Mouse (Mus musculus) spleen, adult 2 months (tissue): ENCODE data around the gene Rmnd5b. TPM values are rescaled to one million over a fixed set of nuclear protein-coding genes. Genes with fewer than 3 reads are reported as not detected.

Experiments
- DNase-seq, 2 experiments: peaks; one replicate each; pipeline versions ENCODE4 v3.0.0 to v3.0.0-alpha.2; 2012 to 2021; ENCODE audit warnings: low spot score in 2 of 2, low read depth in 1 of 2
- H3K27ac ChIP-seq: fragments of 200-500 bp; 2 replicates; pipeline ENCODE4 v1.5.1; 2012; ENCODE audit warnings: low read length, inconsistent platforms; ENCODE audit not compliant: insufficient read depth
- H3K27me3 ChIP-seq: fragments of 200-500 bp; 2 replicates; pipeline ENCODE4 v1.6.1; 2012; ENCODE audit warnings: mild to moderate bottlenecking, moderate library complexity, low read length, inconsistent platforms; ENCODE audit not compliant: control insufficient read depth, insufficient read depth
- H3K36me3 ChIP-seq: fragments of 200-500 bp; 2 replicates; pipeline ENCODE4 v1.6.1; 2012; ENCODE audit warnings: mild to moderate bottlenecking, low read length, inconsistent platforms; ENCODE audit not compliant: control insufficient read depth, insufficient read depth
- H3K4me1 ChIP-seq: fragments of 200-500 bp; 2 replicates; pipeline ENCODE4 v1.6.1; 2011; ENCODE audit warnings: inconsistent platforms; ENCODE audit not compliant: control insufficient read depth, insufficient read depth, insufficient read length
- H3K4me3 ChIP-seq: fragments of 200-500 bp; 2 replicates; pipeline ENCODE4 v1.5.1; 2011; ENCODE audit warnings: mild to moderate bottlenecking, inconsistent platforms; ENCODE audit not compliant: insufficient read depth, insufficient read length; ENCODE audit errors: extremely low read depth
- CTCF ChIP-seq: fragments of 200-500 bp; IDR thresholded peaks from 2 replicates; pipeline ENCODE4 v1.5.1; 2011; ENCODE audit warnings: mild to moderate bottlenecking, inconsistent platforms; ENCODE audit not compliant: insufficient read depth, insufficient read length, insufficient replicate concordance; ENCODE audit errors: extremely low read depth
- POLR2A ChIP-seq: fragments of 200-500 bp; IDR thresholded peaks from 2 replicates; pipeline ENCODE4 v1.6.1; 2011; ENCODE audit warnings: low read depth, low read length, inconsistent platforms
- WGBS: fragments of 180-500 bp; shearing (Covaris S2); methylation state at CpG from one replicate; pipeline ENCODE4 v1.1.7; 2018; 5-methylcytosine and 5-hydroxymethylcytosine counted together
- polyA plus RNA-seq: library from polyadenylated mRNA; depleted of rRNA; stranded (reverse); fragments of >200 nt; gene quantifications from 2 replicates; pipeline ENCODE4 v1.2.3, GENCODE M21; 2012

Gene Rmnd5b
- polyA plus RNA-seq, 1 experiment: 71.2 TPM

DNA sequence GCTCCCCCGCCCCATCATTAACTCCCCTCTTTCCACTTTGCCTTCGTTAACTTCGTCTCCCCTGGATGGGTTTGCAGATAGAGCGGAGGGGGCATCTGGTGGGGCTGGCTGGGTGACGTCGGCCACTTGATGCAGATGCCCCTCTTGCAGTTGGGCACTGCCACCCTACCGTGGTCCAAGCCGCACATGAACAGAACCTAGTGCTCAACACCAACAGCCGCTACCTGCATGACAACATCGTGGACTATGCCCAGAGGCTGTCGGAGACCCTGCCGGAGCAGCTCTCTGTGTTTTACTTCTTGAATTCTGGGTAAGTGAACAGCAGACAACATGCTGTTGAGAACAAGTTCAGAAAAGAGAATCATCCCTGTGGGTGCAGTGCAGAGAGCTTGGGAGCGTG is 49.3 kb downstream of the Rmnd5b start:
- Histone ChIP-seq H3K4me1 (peaks cover 6% of the 10 kb centered on the region), H3K27me3 (no peaks in the 10 kb centered on the region), H3K27ac (no peak overlapping the region), H3K4me3 (no peak overlapping the region), H3K36me3 (peaks cover 4% of the 10 kb centered on the region; the same call in 1 of the 2 replicates)
- WGBS: 94% methylated on average over 13 of the region's 13 CpGs
- DNase-seq: no peak
- TF ChIP-seq CTCF (no peak), POLR2A (no peak)

GRCm38 (mm10) chr11:51585608-51586252 is 50.0 kb downstream of the Rmnd5b start:
- TF ChIP-seq CTCF (no peak), POLR2A (no peak)
- no peaks in the 10 kb centered on the region for H3K27me3 ChIP-seq
- peaks cover 6% of the 10 kb centered on the region for H3K4me1 ChIP-seq
- DNase-seq: no peak
- no peak overlapping the region for H3K27ac ChIP-seq
- H3K36me3 ChIP-seq: peaks cover 4% of the 10 kb centered on the region; the same call in 1 of the 2 replicates
- WGBS: 38% methylated on average over 8 of the region's 8 CpGs
- peak overlapping the region; percentile 76; the same call in 1 of the 2 replicates for H3K4me3 ChIP-seq

DNA sequence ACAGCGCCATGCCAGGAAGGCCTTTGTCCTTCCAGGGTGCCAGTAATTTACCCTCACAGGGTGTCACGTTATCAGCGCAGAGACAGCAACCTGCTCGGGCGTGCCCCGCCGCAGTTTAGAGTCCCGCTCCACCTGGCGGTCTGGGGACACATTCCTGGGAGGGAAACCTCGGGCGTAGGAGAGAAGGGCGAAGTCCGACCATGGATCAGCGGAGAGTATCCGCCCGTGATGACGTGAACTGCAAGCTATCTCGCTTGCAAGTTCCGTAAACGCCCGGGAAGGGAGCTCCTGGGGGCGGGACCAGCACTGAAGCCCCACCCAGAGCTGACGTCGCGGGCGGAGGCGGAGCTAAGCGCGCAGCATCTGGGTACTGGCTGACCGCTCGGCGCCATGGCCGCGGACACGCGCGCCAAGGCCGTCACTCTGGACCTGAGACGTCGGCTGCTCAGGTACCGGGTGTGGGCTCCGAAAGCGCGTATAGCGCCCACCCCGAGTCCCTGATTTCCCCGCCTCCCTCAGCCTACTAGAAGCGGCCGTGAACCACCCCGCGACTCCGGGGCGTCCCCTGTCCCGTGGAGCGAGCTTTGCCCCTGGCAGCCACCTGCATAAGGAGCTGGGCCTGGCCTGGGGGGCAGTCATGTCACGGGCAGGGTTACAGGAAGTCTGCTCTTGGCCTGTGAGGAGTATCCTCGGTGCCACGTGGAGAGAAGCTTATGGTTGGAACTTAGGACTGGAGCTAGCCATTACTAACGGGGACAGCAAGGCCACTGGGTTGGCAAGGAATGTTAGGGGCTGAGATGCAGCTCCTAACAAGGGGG is 51.1 kb downstream of the Rmnd5b start, which contains the start of gene Phykpl:
TSS of gene Phykpl (plus strand) at position 327 of the 818 bp plus-strand sequence.
- TF ChIP-seq CTCF: no peak
- TF ChIP-seq POLR2A: peak; percentile 95; the same call in 1 of the 2 replicates
- peak within 1 kb of the TSS; percentile 96 for H3K27ac ChIP-seq
- H3K27me3 ChIP-seq: no peaks in the 10 kb centered on the region
- WGBS: under 1% methylated on average over 59 of the region's 59 CpGs
- H3K4me1 ChIP-seq: peaks cover 6% of the 10 kb centered on the region
- peak within 1 kb of the TSS; percentile 76 for H3K4me3 ChIP-seq
- peaks cover 4% of the 10 kb centered on the region; the same call in 1 of the 2 replicates for H3K36me3 ChIP-seq
- peak; percentile 87 to 94 for DNase-seq

- Histone ChIP-seq H3K27me3 (no peaks in the 10 kb centered on the region), H3K4me3 (peak overlapping the region; percentile 76), H3K4me1 (peaks cover 6% of the 10 kb centered on the region), H3K36me3 (peaks cover 4% of the 10 kb centered on the region; the same call in 1 of the 2 replicates), H3K27ac (peak overlapping the region; percentile 96)
- TF ChIP-seq CTCF (no peak), POLR2A (no peak)
- 10% methylated on average over 9 of the region's 9 CpGs for WGBS
- no peak for DNase-seq
Measured at GRCm38 (mm10) chr11:51584057-51584430, 51.7 kb downstream of the Rmnd5b start.

DNA sequence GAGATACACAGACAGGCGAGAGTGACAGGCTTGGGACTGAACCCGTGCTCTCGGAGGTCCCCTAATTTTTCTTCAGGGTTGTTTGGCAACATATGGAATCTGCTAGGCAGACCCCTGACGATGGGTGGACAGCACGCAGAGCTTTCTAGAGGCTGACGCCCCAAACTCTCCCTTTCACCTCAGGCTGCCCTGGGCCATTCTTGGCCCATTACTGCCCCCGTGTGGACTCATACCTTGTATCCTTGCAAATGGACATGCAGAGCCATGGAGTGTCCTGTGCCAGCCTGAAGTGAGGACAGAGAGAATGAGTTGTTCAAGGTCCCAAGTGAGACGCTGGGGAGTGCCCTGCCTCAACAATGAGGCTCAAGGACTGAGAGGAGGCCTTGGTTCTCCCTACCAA is 53.0 kb downstream of the Rmnd5b start:
- peak; percentile 53 to 77 for DNase-seq
- no peaks in the 10 kb centered on the region for H3K36me3 ChIP-seq
- no peak overlapping the region for H3K4me3 ChIP-seq
- no peak overlapping the region for H3K27ac ChIP-seq
- H3K4me1 ChIP-seq: peaks cover 12% of the 10 kb centered on the region
- TF ChIP-seq POLR2A (no peak), CTCF (peak; percentile 75; the same call in 1 of the 2 replicates)
- 35% methylated on average over 8 of the region's 8 CpGs for WGBS
- H3K27me3 ChIP-seq: no peaks in the 10 kb centered on the region

GRCm38 (mm10) chr11:51579024-51579423 is 56.7 kb downstream of the Rmnd5b start:
- Histone ChIP-seq H3K27me3 (no peaks in the 10 kb centered on the region), H3K27ac (no peak overlapping the region), H3K4me1 (peaks cover 16% of the 10 kb centered on the region; the same call in 1 of the 2 replicates), H3K36me3 (no peaks in the 10 kb centered on the region), H3K4me3 (no peak overlapping the region)
- TF ChIP-seq CTCF: no peak
- no peak for TF ChIP-seq POLR2A
- 66% methylated on average over 4 of the region's 4 CpGs for whole genome bisulfite sequencing
- no peak for DNase-seq

GRCm38 (mm10) chr11:51577587-51577986 is 58.1 kb downstream of the Rmnd5b start:
- Histone ChIP-seq H3K4me1 (peaks cover 16% of the 10 kb centered on the region; the same call in 1 of the 2 replicates), H3K27ac (peak overlapping the region; percentile 69), H3K36me3 (no peaks in the 10 kb centered on the region), H3K4me3 (peak overlapping the region; percentile 41), H3K27me3 (no peaks in the 10 kb centered on the region)
- peak; percentile 62 to 68 for DNase-seq
- TF ChIP-seq CTCF (no peak), POLR2A (no peak)
- WGBS: 21% methylated on average over 7 of the region's 7 CpGs
